Mouse (Mus musculus) forebrain, embryonic 15.5 days (tissue): ENCODE results near the gene Ccdc189. TPM values are rescaled to one million over a fixed set of nuclear protein-coding genes. Genes with fewer than 3 reads are reported as not detected.

ENCODE experiments used
- ATAC-seq: fragments of 200-750 bp; cut with Nextera tagmentation; replicated peaks from 2 replicates; pipeline ENCODE4 v1.8.0; 2017; ENCODE audit warnings: mild to moderate bottlenecking, moderate TSS enrichment, moderate library complexity
- H3K27ac ChIP-seq: fragments of 300-500 bp; sonication (generic); replicated peaks from 2 replicates; pipeline ENCODE4 v1.5.1; 2015; ENCODE audit warnings: mild to moderate bottlenecking, inconsistent platforms
- H3K27me3 ChIP-seq: fragments of 300-500 bp; sonication (generic); 2 replicates; pipeline ENCODE4 v1.6.1; 2015; ENCODE audit warnings: inconsistent platforms
- H3K36me3 ChIP-seq: fragments of 300-500 bp; sonication (generic); 2 replicates; pipeline ENCODE4 v1.6.1; 2015; ENCODE audit warnings: mild to moderate bottlenecking, inconsistent platforms
- H3K4me1 ChIP-seq: fragments of 300-500 bp; sonication (generic); 2 replicates; pipeline ENCODE4 v1.6.1; 2015; ENCODE audit warnings: inconsistent platforms
- H3K4me2 ChIP-seq: fragments of 300-500 bp; sonication (generic); replicated peaks from 2 replicates; pipeline ENCODE4 v1.6.1; 2015; ENCODE audit warnings: mild to moderate bottlenecking, inconsistent platforms
- H3K4me3 ChIP-seq: fragments of 300-500 bp; sonication (generic); 2 replicates; pipeline ENCODE4 v1.5.1; 2015; ENCODE audit warnings: mild to moderate bottlenecking, inconsistent platforms
- H3K9ac ChIP-seq: fragments of 300-500 bp; sonication (generic); replicated peaks from 2 replicates; pipeline ENCODE4 v1.6.1; 2015; ENCODE audit warnings: mild to moderate bottlenecking, inconsistent platforms
- H3K9me3 ChIP-seq: fragments of 300-500 bp; sonication (generic); 2 replicates; pipeline ENCODE4 v1.6.1; 2016; ENCODE audit warnings: inconsistent platforms
- WGBS: fragments of 180-500 bp; shearing (Covaris S2); methylation state at CpG from one replicate; pipeline ENCODE4 v1.1.7; 2015; ENCODE audit warnings: mixed read lengths; 5-methylcytosine and 5-hydroxymethylcytosine counted together
- polyA plus RNA-seq: library from polyadenylated mRNA; unstranded; fragments of >200 nt; fragmentation: Nextera tagmentation; extraction: Ambion mirVana; gene quantifications from 2 replicates; pipeline ENCODE4 v1.2.1, GENCODE M21; 2015

Gene Ccdc189
- polyA plus RNA-seq, 1 experiment from 2014 or later: 11.8 TPM

- Histone ChIP-seq H3K4me3 (no peak overlapping the region), H3K4me2 (no peak overlapping the region), H3K36me3 (peaks cover 80% of the 10 kb centered on the region), H3K9me3 (no peaks in the 10 kb centered on the region), H3K4me1 (no peaks in the 10 kb centered on the region), H3K9ac (no peak overlapping the region), H3K27me3 (no peaks in the 10 kb centered on the region), H3K27ac (no peak overlapping the region)
- ATAC-seq: no peak
- WGBS: 96% methylated on average over 8 of the region's 8 CpGs
Observed at GRCm38 (mm10) chr7:127551558-127551957, 36.8 kb downstream of the Ccdc189 start.

- Histone ChIP-seq H3K36me3 (peaks cover 79% of the 10 kb centered on the region), H3K4me3 (no peak overlapping the region), H3K27me3 (no peaks in the 10 kb centered on the region), H3K4me1 (no peaks in the 10 kb centered on the region), H3K27ac (no peak overlapping the region), H3K9me3 (no peaks in the 10 kb centered on the region), H3K4me2 (no peak overlapping the region), H3K9ac (no peak overlapping the region)
- WGBS: 75% methylated on average over 15 of the region's 15 CpGs
- ATAC-seq: no peak
Observed at GRCm38 (mm10) chr7:127549116-127549835, 39.1 kb downstream of the Ccdc189 start.

- no peak for ATAC-seq
- 89% methylated on average over 3 of the region's 3 CpGs for WGBS
- Histone ChIP-seq H3K36me3 (peaks cover 93% of the 10 kb centered on the region), H3K9me3 (no peaks in the 10 kb centered on the region), H3K4me1 (no peaks in the 10 kb centered on the region), H3K27me3 (no peaks in the 10 kb centered on the region), H3K4me3 (no peak overlapping the region), H3K4me2 (no peak overlapping the region), H3K27ac (no peak overlapping the region), H3K9ac (no peak overlapping the region)
Observed at GRCm38 (mm10) chr7:127541671-127542070, 46.7 kb downstream of the Ccdc189 start.

Other genes starting within 250 kb of the Ccdc189 start
- gene Zfp768, start 243.0 kb downstream of the Ccdc189 start, polyA plus RNA-seq: 12.1 and 12.7 TPM in 2 replicates
- gene Zfp747, start 212.5 kb downstream of the Ccdc189 start, polyA plus RNA-seq: 7.6 and 8.9 TPM in 2 replicates
- 4.8 and 5.5 TPM in 2 replicates for gene 9130019O22Rik, start 201.4 kb downstream of the Ccdc189 start, polyA plus RNA-seq
- 5.4 and 5.9 TPM in 2 replicates for gene E430018J23Rik, start 195.0 kb downstream of the Ccdc189 start, polyA plus RNA-seq
- 4.6 and 6.1 TPM in 2 replicates for gene Zfp764, start 181.8 kb downstream of the Ccdc189 start, polyA plus RNA-seq
- gene Zfp688, start 166.5 kb downstream of the Ccdc189 start, polyA plus RNA-seq: 27.8 and 29.5 TPM in 2 replicates
- 16.2 and 17.1 TPM in 2 replicates for gene Zfp689, start 139.4 kb downstream of the Ccdc189 start, polyA plus RNA-seq
- 48.5 and 50.9 TPM in 2 replicates for gene Prr14, start 129.0 kb downstream of the Ccdc189 start, polyA plus RNA-seq
- 12.7 and 13.2 TPM in 2 replicates for gene Fbrs, start 109.4 kb downstream of the Ccdc189 start, polyA plus RNA-seq
- 54.1 and 64.2 TPM in 2 replicates for gene Srcap, start 76.6 kb downstream of the Ccdc189 start, polyA plus RNA-seq
- gene Gm42715, start 69.0 kb downstream of the Ccdc189 start, polyA plus RNA-seq: 17.2 and 17.7 TPM in 2 replicates
- 3.7 and 5.3 TPM in 2 replicates for gene Tmem265, start 27.2 kb downstream of the Ccdc189 start, polyA plus RNA-seq
- 59.7 and 62.3 TPM in 2 replicates for gene Phkg2, start 15.3 kb downstream of the Ccdc189 start, polyA plus RNA-seq
- 51.1 and 52.4 TPM in 2 replicates for gene Rnf40, start 172 bp upstream of the Ccdc189 start, polyA plus RNA-seq
- 18.7 and 18.9 TPM in 2 replicates for gene Zfp629, start 27.2 kb upstream of the Ccdc189 start, polyA plus RNA-seq
- gene Bcl7c, start 120.3 kb upstream of the Ccdc189 start, polyA plus RNA-seq: 43.1 and 47.9 TPM in 2 replicates
- gene Ctf1, start 124.1 kb upstream of the Ccdc189 start, polyA plus RNA-seq: 3.8 and 5.8 TPM in 2 replicates
- gene Ctf2, start 143.6 kb upstream of the Ccdc189 start, polyA plus RNA-seq: 0.10 and 0.19 TPM in 2 replicates
- gene Fbxl19, start 155.9 kb upstream of the Ccdc189 start, polyA plus RNA-seq: 9.4 and 10.5 TPM in 2 replicates
- gene Orai3, start 181.2 kb upstream of the Ccdc189 start, polyA plus RNA-seq: 8.7 and 8.8 TPM in 2 replicates
- 22.4 and 24.8 TPM in 2 replicates for gene Setd1a, start 188.1 kb upstream of the Ccdc189 start, polyA plus RNA-seq
- not detected in 2 replicates for gene Gm49388, start 197.0 kb upstream of the Ccdc189 start, polyA plus RNA-seq
- 7.4 TPM in 2 replicates for gene Hsd3b7, start 212.0 kb upstream of the Ccdc189 start, polyA plus RNA-seq
- 19.2 and 21.3 TPM in 2 replicates for gene Stx4a, start 235.7 kb upstream of the Ccdc189 start, polyA plus RNA-seq
- gene Stx1b, start 236.0 kb upstream of the Ccdc189 start, polyA plus RNA-seq: 34.5 and 37.4 TPM in 2 replicates